Mouse (Mus musculus) spleen, adult 2 months (tissue): Measurements from ENCODE around the gene Btbd18. TPM values are rescaled to one million over a fixed set of nuclear protein-coding genes. Genes with fewer than 3 reads are reported as not detected.
A peak's percentile ranks its signal among the peaks of the same experiment; 100 is the strongest.
"Not testable (repeated sequence)": the region's sequence is repeated elsewhere in the genome, so short reads cannot be mapped to it uniquely, and the experiment has no call there.

Experiments used
- DNase-seq, 2 experiments: peaks; one replicate each; pipeline versions ENCODE4 v3.0.0 to v3.0.0-alpha.2; 2012 to 2021; ENCODE audit warnings: low spot score in 2 of 2, low read depth in 1 of 2
- H3K27ac ChIP-seq: fragments of 200-500 bp; 2 replicates; pipeline ENCODE4 v1.5.1; 2012; ENCODE audit warnings: low read length, inconsistent platforms; ENCODE audit not compliant: insufficient read depth
- H3K27me3 ChIP-seq: fragments of 200-500 bp; 2 replicates; pipeline ENCODE4 v1.6.1; 2012; ENCODE audit warnings: mild to moderate bottlenecking, moderate library complexity, low read length, inconsistent platforms; ENCODE audit not compliant: control insufficient read depth, insufficient read depth
- H3K36me3 ChIP-seq: fragments of 200-500 bp; 2 replicates; pipeline ENCODE4 v1.6.1; 2012; ENCODE audit warnings: mild to moderate bottlenecking, low read length, inconsistent platforms; ENCODE audit not compliant: control insufficient read depth, insufficient read depth
- H3K4me1 ChIP-seq: fragments of 200-500 bp; 2 replicates; pipeline ENCODE4 v1.6.1; 2011; ENCODE audit warnings: inconsistent platforms; ENCODE audit not compliant: control insufficient read depth, insufficient read depth, insufficient read length
- H3K4me3 ChIP-seq: fragments of 200-500 bp; 2 replicates; pipeline ENCODE4 v1.5.1; 2011; ENCODE audit warnings: mild to moderate bottlenecking, inconsistent platforms; ENCODE audit not compliant: insufficient read depth, insufficient read length; ENCODE audit errors: extremely low read depth
- CTCF ChIP-seq: fragments of 200-500 bp; IDR thresholded peaks from 2 replicates; pipeline ENCODE4 v1.5.1; 2011; ENCODE audit warnings: mild to moderate bottlenecking, inconsistent platforms; ENCODE audit not compliant: insufficient read depth, insufficient read length, insufficient replicate concordance; ENCODE audit errors: extremely low read depth
- POLR2A ChIP-seq: fragments of 200-500 bp; IDR thresholded peaks from 2 replicates; pipeline ENCODE4 v1.6.1; 2011; ENCODE audit warnings: low read depth, low read length, inconsistent platforms
- WGBS: fragments of 180-500 bp; shearing (Covaris S2); methylation state at CpG from one replicate; pipeline ENCODE4 v1.1.7; 2018; 5-methylcytosine and 5-hydroxymethylcytosine counted together
- polyA plus RNA-seq: library from polyadenylated mRNA; depleted of rRNA; stranded (reverse); fragments of >200 nt; gene quantifications from 2 replicates; pipeline ENCODE4 v1.2.3, GENCODE M21; 2012

Btbd18 gene
- polyA plus RNA-seq, 1 experiment, result not detected

DNA sequence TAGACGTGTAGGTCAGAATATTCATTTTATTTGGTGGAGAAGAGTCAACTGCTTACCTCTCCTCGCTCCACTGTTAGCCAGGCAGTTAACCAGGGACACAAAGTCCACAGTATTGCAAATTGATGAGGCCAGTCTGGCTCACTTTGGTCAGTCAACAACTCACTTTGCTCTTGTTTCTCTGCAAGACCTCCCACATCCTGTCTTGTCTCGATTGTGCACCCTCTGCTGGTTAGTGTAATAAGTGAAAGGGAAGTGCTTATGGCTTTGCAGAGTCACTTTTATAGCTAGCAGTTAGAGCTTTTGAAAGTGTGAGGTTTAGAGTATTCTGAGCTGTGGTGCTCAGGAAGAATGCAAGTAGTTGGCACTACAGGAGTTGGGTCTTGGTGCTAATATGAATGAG lies 1.4 kb downstream of the Btbd18 start:
- 59% methylated on average over 3 of the region's 3 CpGs for WGBS
- TF ChIP-seq POLR2A, result no peak
- TF ChIP-seq CTCF, result no peak; the same call in 1 of the 2 replicates
- H3K27ac ChIP-seq, result no peak overlapping the region
- H3K36me3 ChIP-seq, result no peaks in the 10 kb centered on the region
- no peaks in the 10 kb centered on the region for H3K27me3 ChIP-seq
- no peaks in the 10 kb centered on the region; the same call in none of the 2 replicates for H3K4me1 ChIP-seq
- H3K4me3 ChIP-seq, result no peak overlapping the region
- peak; percentile 56 to 59 for DNase-seq

DNA sequence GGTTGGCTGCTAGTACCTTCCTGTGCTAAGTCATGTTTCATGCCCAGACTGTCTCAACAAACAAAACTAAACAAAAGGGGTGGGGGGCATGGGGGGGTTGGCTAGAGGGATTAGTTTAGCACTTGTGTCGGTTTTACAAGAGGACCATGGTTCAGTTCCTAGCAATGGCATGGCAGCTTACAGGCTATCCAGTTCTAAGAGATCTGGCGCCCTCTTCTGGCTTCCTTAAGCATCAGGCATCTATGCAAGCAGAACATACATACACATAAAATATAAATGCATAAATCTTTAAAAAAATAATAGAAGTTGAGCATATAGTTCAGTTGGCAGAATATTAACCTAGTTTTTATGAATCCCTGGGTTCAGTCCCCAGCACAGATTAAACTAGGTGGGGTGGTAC lies 4.0 kb downstream of the Btbd18 start:
- TF ChIP-seq POLR2A, result no peak
- TF ChIP-seq CTCF, result no peak
- Histone ChIP-seq H3K27me3 (no peaks in the 10 kb centered on the region), H3K36me3 (no peaks in the 10 kb centered on the region), H3K27ac (no peak overlapping the region), H3K4me1 (no peaks in the 10 kb centered on the region; the same call in none of the 2 replicates), H3K4me3 (no peak overlapping the region)
- peak; percentile 38 to 59 for DNase-seq
- WGBS, result 46% methylated on average over 2 of the region's 2 CpGs

DNA sequence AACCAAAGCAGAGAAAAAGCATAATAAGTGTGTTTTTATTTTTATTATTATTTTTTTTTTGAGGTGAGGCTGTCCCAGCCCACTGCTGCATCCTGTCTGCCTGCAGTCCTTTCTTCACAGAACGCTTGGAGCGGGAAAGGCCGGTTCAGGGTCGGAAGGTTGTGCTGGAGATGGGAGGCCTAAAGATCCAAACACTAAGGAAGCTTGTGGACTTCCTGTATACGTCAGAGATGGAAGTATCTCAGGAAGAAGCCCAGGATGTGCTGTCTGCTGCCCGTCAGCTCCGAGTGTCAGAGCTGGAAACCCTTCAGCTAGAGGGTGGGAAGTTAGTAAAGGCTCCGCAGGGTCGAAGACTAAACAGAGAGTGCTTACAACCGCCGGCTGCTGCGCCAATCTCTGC lies 7.2 kb downstream of the Btbd18 start:
- peaks cover 6% of the 10 kb centered on the region; the same call in 1 of the 2 replicates for H3K4me1 ChIP-seq
- H3K36me3 ChIP-seq, result no peaks in the 10 kb centered on the region
- H3K27ac ChIP-seq, result no peak overlapping the region
- DNase-seq, result no peak
- TF ChIP-seq POLR2A (no peak), CTCF (no peak)
- no peaks in the 10 kb centered on the region for H3K27me3 ChIP-seq
- H3K4me3 ChIP-seq, result no peak overlapping the region
- WGBS, result 78% methylated on average over 12 of the region's 12 CpGs

DNA sequence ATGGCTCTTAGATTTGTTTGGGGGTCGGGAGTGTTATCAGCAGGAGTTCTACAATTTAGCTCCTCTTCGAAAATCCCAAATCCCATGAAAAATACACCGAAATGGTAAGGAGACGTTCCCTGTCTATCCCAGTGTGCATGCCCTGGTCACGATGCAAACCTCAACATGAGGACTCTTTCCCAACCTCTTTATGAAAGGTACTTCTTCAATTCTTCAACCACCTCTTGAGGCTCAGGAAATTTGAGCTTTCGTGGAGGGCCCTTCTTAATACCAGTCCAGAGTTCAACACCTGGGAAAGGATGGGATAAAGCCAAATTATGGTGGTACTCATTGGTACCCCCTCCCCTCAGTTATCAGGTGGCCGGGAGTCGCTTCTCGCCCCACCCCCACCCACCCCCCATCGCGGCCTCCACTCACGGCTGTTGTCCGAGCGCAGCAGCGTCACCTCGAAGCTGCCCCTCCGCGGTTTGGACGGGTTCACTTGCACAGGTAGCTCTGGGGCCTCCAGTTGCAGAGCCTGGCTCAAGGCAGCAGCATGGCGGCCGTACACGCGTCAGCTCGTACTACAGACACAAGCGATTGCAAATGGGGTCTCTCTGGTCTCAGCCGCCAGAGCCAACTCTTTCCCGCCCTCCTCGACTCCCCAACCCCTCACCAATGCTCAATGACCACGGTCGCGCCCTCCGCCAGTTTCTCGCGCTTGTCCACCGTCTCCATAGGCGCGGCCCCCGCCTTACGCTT lies 11.1 kb downstream of the Btbd18 start:
- WGBS, result 4% methylated on average over 39 of the region's 39 CpGs
- TF ChIP-seq POLR2A, result no peak
- no peak for TF ChIP-seq CTCF
- Histone ChIP-seq H3K27ac (peak overlapping the region; percentile 49), H3K36me3 (peaks cover 11% of the 10 kb centered on the region), H3K4me1 (peaks cover 6% of the 10 kb centered on the region; the same call in 1 of the 2 replicates), H3K27me3 (no peaks in the 10 kb centered on the region), H3K4me3 (peak overlapping the region; percentile 98)
- DNase-seq, result peak in 1 of 2 experiments; percentile 17

DNA sequence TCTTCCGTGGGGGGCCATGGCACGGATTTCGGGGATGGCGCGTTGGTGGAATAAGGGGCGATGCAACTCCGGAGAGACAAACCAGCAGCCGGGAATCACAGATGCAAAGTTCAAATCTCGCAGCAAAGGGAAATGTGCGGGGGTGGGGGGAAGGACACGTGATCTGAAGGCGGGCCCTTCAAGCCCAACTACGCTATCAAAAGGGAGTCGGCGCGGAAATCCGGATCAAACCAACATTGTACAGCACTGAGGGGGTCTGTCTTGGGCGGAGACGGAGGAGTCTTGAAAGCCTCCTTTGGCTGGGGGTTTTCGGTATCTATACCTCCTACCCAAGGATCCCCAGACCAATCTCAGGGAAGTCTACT lies 11.7 kb downstream of the Btbd18 start, which contains the start of gene Selenoh:
TSS of gene Selenoh (minus strand) at position 202 of the 365 bp plus-strand sequence.
- Histone ChIP-seq H3K4me1 (peaks cover 6% of the 10 kb centered on the region; the same call in 1 of the 2 replicates), H3K36me3 (peaks cover 12% of the 10 kb centered on the region), H3K4me3 (peak within 1 kb of the TSS; percentile 98), H3K27ac (peak within 1 kb of the TSS; percentile 76), H3K27me3 (no peaks in the 10 kb centered on the region)
- WGBS, result under 1% methylated on average over 20 of the region's 20 CpGs
- TF ChIP-seq POLR2A (peak; percentile 60; the same call in 1 of the 2 replicates), CTCF (no peak)
- peak; percentile 82 to 84 for DNase-seq

DNA sequence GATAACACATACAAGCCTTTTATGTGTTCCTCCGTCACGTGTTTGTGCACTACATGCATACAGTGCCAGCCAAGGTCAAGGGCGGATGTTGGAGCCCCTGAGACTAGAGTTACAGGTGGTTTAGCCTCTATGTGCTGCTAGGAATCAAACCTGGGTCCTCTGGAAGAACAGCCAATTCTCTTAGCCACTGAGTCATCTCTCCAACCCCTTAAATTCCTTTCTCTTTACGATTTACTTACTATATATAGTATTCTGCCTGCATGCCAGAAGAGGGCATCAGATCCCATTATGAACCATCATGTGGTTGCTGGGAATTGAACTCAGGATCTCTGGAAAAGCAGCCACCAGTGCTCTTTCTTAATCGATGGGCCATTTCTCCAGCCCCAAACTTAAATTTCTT lies 12.7 kb downstream of the Btbd18 start:
- H3K27ac ChIP-seq, DNase-seq, H3K4me1 ChIP-seq, H3K27me3 ChIP-seq, H3K4me3 ChIP-seq: not testable (repeated sequence)
- 76% methylated on average over 4 of the region's 5 CpGs for WGBS
- H3K36me3 ChIP-seq, result peaks cover 12% of the 10 kb centered on the region
